Mouse (Mus musculus): ENCODE measurements around the gene Bdkrb2.

DNA sequence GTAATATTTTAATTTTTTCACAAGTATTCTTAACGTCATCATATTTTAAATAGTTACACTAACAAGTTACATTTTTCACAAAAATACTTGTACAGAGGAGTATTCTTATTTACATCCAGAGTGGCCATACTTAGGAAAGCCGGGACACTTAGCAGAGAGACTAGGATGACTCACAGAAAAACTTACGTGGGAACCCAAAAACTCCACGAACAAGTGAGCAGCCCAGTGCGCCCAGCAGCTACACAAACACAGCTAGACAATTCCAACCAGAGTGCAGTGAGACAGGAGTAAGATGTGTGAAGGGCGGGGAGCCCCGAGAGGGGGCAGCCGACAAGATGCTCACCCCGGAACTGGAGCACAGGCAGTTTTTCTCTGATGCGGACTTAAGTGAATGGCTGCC, 50.5 kb downstream of the Bdkrb2 start:
- TF ChIP-seq POLR2A (IDR thresholded peaks at IDR 0.05; ENCODE audit: borderline replicate concordance, control insufficient read depth, low read depth, low read length): no peak
- TF ChIP-seq CTCF (IDR thresholded peaks at IDR 0.05; ENCODE audit: control insufficient read depth, insufficient read depth, low read length): no peak

Data from bone marrow, adult 2 months (tissue).